Mouse (Mus musculus) heart, embryonic 10.5 days (tissue): ENCODE data around the gene Gnl1. TPM values are rescaled to one million over a fixed set of nuclear protein-coding genes. Genes with fewer than 3 reads are reported as not detected.
A peak's percentile ranks its signal among the peaks of the same experiment; 100 is the strongest.
"Not testable (repeated sequence)": the region's sequence is repeated elsewhere in the genome, so short reads cannot be mapped to it uniquely, and the experiment has no call there.

Experiments used
- DNase-seq: peaks from one replicate; pipeline ENCODE4 v3.0.0-alpha.2; 2017; ENCODE audit warnings: low spot score
- H3K27ac ChIP-seq: fragments of 300-500 bp; sonication (generic); 2 replicates; pipeline ENCODE4 v1.5.1; 2016; ENCODE audit warnings: mild to moderate bottlenecking
- H3K27me3 ChIP-seq: fragments of 300-500 bp; sonication (generic); 2 replicates; pipeline ENCODE4 v1.6.1; 2016; ENCODE audit warnings: mild to moderate bottlenecking; ENCODE audit not compliant: poor library complexity, insufficient read depth, severe bottlenecking
- H3K36me3 ChIP-seq: fragments of 300-500 bp; sonication (generic); 2 replicates; pipeline ENCODE4 v1.6.1; 2016; ENCODE audit warnings: mild to moderate bottlenecking, moderate library complexity
- H3K4me1 ChIP-seq: fragments of 300-500 bp; sonication (generic); 2 replicates; pipeline ENCODE4 v1.6.1; 2016; ENCODE audit warnings: mild to moderate bottlenecking
- H3K4me3 ChIP-seq: fragments of 300-500 bp; sonication (generic); 2 replicates; pipeline ENCODE4 v1.5.1; 2016; ENCODE audit warnings: mild to moderate bottlenecking, moderate library complexity
- H3K9me3 ChIP-seq: fragments of 300-500 bp; sonication (generic); 2 replicates; pipeline ENCODE4 v1.6.1; 2016; ENCODE audit warnings: mild to moderate bottlenecking, moderate library complexity
- WGBS: fragments of 180-500 bp; shearing (Covaris S2); methylation state at CpG from one replicate; pipeline ENCODE4 v1.1.7; 2016; 5-methylcytosine and 5-hydroxymethylcytosine counted together
- microRNA counts: library from miRNA; unstranded; fragments of <30 nt; microRNA quantifications from one replicate; lab custom pipeline; 2017
- microRNA-seq: library from miRNA; unstranded; fragments of <30 nt; microRNA quantifications from one replicate; pipeline ENCODE4, GENCODE M21; 2017
- polyA plus RNA-seq: library from polyadenylated mRNA; unstranded; fragments of >200 nt; fragmentation: Nextera tagmentation; extraction: Ambion mirVana; gene quantifications from 2 replicates; pipeline ENCODE4 v1.2.1, GENCODE M21; 2016

Gene Gnl1
- polyA plus RNA-seq, 1 experiment from 2014 or later = 49.8 TPM

GRCm38 (mm10) chr17:36032351-36032875, 52.8 kb downstream of the Gnl1 start, which contains the start of gene H2-T23:
Gene H2-T23 (minus strand): TSS chr17:36032855.
- peak; percentile 82 for DNase-seq
- peak within 1 kb of the TSS; percentile 60 for H3K4me3 ChIP-seq
- H3K36me3 ChIP-seq, H3K27ac ChIP-seq, H3K9me3 ChIP-seq: not testable (repeated sequence)
- H3K4me1 ChIP-seq = peaks cover 11% of the 10 kb centered on the region; the same call in 1 of the 2 replicates
- WGBS = under 1% methylated on average over 25 of the region's 25 CpGs
- peaks cover 13% of the 10 kb centered on the region for H3K27me3 ChIP-seq

GRCm38 (mm10) chr17:36034524-36034923, 54.9 kb downstream of the Gnl1 start:
- Histone ChIP-seq H3K4me1 (peaks cover 11% of the 10 kb centered on the region; the same call in 1 of the 2 replicates), H3K27me3 (peaks cover 13% of the 10 kb centered on the region)
- 55% methylated on average over 3 of the region's 3 CpGs for WGBS
- H3K4me3 ChIP-seq, H3K9me3 ChIP-seq, H3K36me3 ChIP-seq, H3K27ac ChIP-seq, DNase-seq: not testable (repeated sequence)

DNA sequence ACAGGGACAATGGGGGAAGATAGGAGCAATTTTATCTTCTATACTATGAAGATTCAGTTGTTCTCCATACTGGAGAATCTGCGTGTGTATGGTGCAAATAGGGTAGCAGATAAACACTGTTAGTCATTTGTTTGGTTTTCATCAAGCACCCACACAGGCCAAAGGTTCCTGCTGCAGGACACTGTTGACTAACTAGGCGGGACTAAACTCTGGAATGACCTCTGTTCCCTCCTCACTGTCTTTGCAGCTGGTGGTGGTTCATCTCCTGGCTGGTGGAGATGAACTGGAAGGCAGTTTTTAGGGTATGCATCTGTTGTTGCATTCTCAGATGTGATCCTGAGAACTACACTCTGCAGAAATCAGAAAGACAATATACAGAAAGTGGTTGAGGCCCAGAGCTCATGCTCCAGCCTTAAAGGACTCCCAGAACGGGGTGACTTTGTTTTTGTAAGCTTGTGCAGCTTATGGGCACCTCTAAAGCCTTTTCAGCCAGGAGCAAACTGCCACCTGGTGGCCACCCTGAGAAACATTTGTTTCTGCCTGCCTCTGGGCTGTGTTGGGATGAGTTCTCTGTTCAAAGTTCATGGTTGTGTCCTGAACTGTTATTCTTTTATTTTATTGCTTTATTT, 55.5 kb downstream of the Gnl1 start:
- not testable (repeated sequence) for H3K9me3 ChIP-seq, H3K36me3 ChIP-seq, DNase-seq, H3K4me3 ChIP-seq, H3K27ac ChIP-seq
- Histone ChIP-seq H3K4me1 (peaks cover 11% of the 10 kb centered on the region; the same call in 1 of the 2 replicates), H3K27me3 (peaks cover 16% of the 10 kb centered on the region)
- 24% methylated on average over 3 of the region's 3 CpGs for WGBS

DNA sequence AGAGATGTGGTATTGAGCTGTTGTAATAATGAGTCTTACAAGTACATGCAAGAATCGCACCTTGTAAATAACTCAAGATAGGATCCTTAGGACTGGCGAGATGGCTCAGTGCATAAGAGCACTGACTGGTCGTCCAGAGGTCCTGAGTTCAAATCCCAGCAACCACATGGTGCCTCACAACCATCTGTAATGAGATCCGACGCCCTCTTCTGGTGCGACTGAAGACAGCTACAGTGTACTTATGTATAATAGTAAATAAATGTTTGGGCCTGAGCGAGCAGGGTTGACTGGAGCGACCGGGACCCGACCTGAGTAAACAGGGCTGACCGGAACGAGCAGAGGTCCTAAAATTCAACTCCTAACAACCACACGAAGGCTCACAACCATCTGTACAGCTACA, 56.5 kb downstream of the Gnl1 start:
- 84% methylated on average over 13 of the region's 13 CpGs for WGBS
- H3K4me3 ChIP-seq, H3K27ac ChIP-seq, H3K9me3 ChIP-seq, H3K36me3 ChIP-seq, DNase-seq: not testable (repeated sequence)
- H3K4me1 ChIP-seq = peaks cover 11% of the 10 kb centered on the region; the same call in 1 of the 2 replicates
- peaks cover 20% of the 10 kb centered on the region for H3K27me3 ChIP-seq

MicroRNA genes within 50 kb of the gene (microRNA counts, 519-probe panel; counts per million panel counts)
- microRNA mmu-miR-877 (lab: Ali Mortazavi, UCI) = not detected

Small RNA genes lying within 50 kb of the gene (microRNA-seq; reads per million reads assigned to microRNA genes)
- 121 reads per million, percentile 53 among the genes with 10 or more reads in this experiment for gene Mir877

Other genes starting within 250 kb of the Gnl1 start
- 13.2 and 16.8 TPM in 2 replicates for gene Ier3, start 158.2 kb upstream of the Gnl1 start, polyA plus RNA-seq
- gene Flot1, start 156.6 kb upstream of the Gnl1 start, polyA plus RNA-seq = 66.2 and 71.7 TPM in 2 replicates
- 911 and 1,091 TPM in 2 replicates for gene Tubb5, start 141.5 kb upstream of the Gnl1 start, polyA plus RNA-seq
- gene Mdc1, start 138.3 kb upstream of the Gnl1 start, polyA plus RNA-seq = 25.3 and 29.1 TPM in 2 replicates
- 56.5 and 58.3 TPM in 2 replicates for gene Nrm, start 118.5 kb upstream of the Gnl1 start, polyA plus RNA-seq
- gene Ppp1r18, start 114.3 kb upstream of the Gnl1 start, polyA plus RNA-seq = 19.9 and 22.2 TPM in 2 replicates
- gene Dhx16, start 100.0 kb upstream of the Gnl1 start, polyA plus RNA-seq = 34.8 and 44.5 TPM in 2 replicates
- gene 2310061I04Rik, start 82.4 kb upstream of the Gnl1 start, polyA plus RNA-seq = 23.8 and 26.7 TPM in 2 replicates
- gene Atat1, start 69.8 kb upstream of the Gnl1 start, polyA plus RNA-seq = 59.4 and 78.6 TPM in 2 replicates
- gene Mrps18b, start 63.5 kb upstream of the Gnl1 start, polyA plus RNA-seq = 99.5 and 111 TPM in 2 replicates
- 37.6 and 45.2 TPM in 2 replicates for gene Ppp1r10, start 63.4 kb upstream of the Gnl1 start, polyA plus RNA-seq
- 81.6 and 81.8 TPM in 2 replicates for gene Abcf1, start 10.1 kb upstream of the Gnl1 start, polyA plus RNA-seq
- 21.9 and 30.5 TPM in 2 replicates for gene Prr3, start 385 bp downstream of the Gnl1 start, polyA plus RNA-seq
- gene H2-T24, start 40.7 kb downstream of the Gnl1 start, polyA plus RNA-seq = 2.5 and 2.6 TPM in 2 replicates
- 1.2 and 3.4 TPM in 2 replicates for gene H2-T23, start 53.0 kb downstream of the Gnl1 start, polyA plus RNA-seq
- gene H2-T22, start 62.9 kb downstream of the Gnl1 start, polyA plus RNA-seq = 4.4 and 7.2 TPM in 2 replicates
- not detected in 2 replicates for gene Gm6034, start 63.1 kb downstream of the Gnl1 start, polyA plus RNA-seq
- gene Gm11127, start 78.5 kb downstream of the Gnl1 start, polyA plus RNA-seq = not detected in 2 replicates
- gene Gm19684, start 141.8 kb downstream of the Gnl1 start, polyA plus RNA-seq = not detected in 2 replicates
- gene Gm7030, start 149.6 kb downstream of the Gnl1 start, polyA plus RNA-seq = not detected in 2 replicates
- gene Gm8909, start 188.7 kb downstream of the Gnl1 start, polyA plus RNA-seq = 0.40 TPM in 1 of 2 replicates, not detected in the other
- not detected in 2 replicates for gene H2-T3, start 210.4 kb downstream of the Gnl1 start, polyA plus RNA-seq